Mouse (Mus musculus) bone marrow, adult 2 months (tissue): Measurements from ENCODE around the gene Slc1a2.

Experiments
- CTCF ChIP-seq: fragments of 200-500 bp; IDR thresholded peaks from 2 replicates; pipeline ENCODE4 v1.5.1; 2011; ENCODE audit warnings: low read length, control low read depth; ENCODE audit not compliant: control insufficient read depth, insufficient read depth
- POLR2A ChIP-seq: fragments of 200-500 bp; IDR thresholded peaks from 2 replicates; pipeline ENCODE4 v1.6.1; 2011; ENCODE audit warnings: low read depth, mild to moderate bottlenecking, control low read depth, low read length, borderline replicate concordance; ENCODE audit not compliant: control insufficient read depth

GRCm38 (mm10) chr2:102685371-102686107 is 27.1 kb downstream of the Slc1a2 start:
- TF ChIP-seq CTCF = no peak
- TF ChIP-seq POLR2A = no peak
